Mouse (Mus musculus) effector memory CD4-positive, alpha-beta T cell, adult 7 months (primary cell): ENCODE results near the gene Ubqln1. TPM values are rescaled to one million over a fixed set of nuclear protein-coding genes. Genes with fewer than 3 reads are reported as not detected.

Experiments used
- polyA plus RNA-seq: library from polyadenylated mRNA; unstranded; fragments of 100-300 nt; shearing (Covaris generic); gene quantifications from one replicate; pipeline ENCODE4 v1.2.1, GENCODE M21; 2017

Ubqln1 gene
- polyA plus RNA-seq = 138 TPM

DNA sequence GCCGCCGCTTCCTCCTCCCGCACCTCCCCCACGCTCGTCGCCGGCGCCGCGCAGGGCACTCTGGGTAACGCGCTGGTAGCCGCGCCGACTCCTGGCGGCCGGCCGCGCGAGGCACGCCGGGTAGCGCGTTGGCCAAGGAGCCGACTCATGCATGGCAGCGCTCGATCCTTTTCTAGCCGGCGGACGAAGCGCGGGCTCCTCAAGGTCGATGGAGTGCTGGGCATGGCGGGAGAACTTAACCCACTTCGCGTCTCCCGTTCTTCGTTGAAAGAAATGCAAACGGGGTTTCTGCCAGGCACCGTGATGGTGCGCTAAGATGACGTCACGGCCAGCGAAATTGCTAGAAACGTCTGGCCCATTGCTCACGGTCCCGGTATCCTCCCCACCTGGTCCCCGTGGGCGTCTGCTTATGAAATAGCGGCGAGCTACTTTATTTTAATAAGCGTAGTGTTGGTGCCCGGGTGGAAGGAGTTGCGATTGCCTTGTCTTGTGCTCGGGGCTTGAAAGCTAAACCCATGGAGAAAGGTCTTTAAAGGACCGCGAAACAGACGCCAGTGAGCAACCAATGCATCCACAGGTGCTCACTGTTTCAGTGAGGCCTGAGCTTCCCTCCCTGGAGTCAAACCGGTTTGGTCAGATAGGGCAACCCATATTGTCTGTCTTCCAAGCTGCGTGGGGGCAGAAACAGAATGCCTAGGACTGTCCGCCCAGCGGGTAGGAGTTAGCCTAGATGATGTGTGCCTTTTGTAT, at the start of gene Ubqln1:
Gene Ubqln1, minus strand, starts transcription at position 62 of the 750 bp plus-strand sequence.

DNA sequence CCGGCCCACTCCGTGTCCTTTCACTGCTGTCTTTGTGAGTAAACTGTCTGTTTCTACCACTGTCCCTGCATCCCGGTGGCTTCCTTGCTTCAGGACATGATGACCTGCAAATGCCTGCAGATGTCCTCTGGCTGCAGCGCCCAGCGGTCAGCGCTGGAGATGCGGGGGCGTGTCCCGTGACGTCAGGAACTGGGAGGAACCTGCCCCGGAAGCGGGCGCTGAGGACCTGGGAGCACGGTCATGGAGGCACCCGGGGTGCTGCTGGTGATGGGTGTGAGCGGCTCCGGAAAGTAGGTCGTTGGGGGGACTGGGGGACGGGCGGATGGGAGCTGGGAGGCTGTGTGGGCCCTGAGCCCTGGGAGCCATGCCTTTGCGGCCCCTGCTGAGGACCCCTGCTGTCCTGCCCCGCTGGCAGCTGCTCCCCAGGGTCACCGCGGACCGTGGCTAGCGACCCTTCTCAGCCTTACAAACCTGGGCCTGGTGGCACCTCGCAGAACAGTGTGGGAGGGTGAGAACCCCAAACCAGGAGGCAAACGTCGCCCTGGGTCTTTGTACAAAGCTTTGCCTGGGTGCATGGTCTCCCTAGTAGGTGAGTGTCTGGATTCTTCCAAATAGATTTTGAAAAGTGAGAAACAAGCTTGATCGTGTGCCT, 57.9 kb downstream of the Ubqln1 start, which contains the start of gene Idnk:
Gene Idnk, plus strand, starts transcription at position 203 of the 652 bp plus-strand sequence.

DNA sequence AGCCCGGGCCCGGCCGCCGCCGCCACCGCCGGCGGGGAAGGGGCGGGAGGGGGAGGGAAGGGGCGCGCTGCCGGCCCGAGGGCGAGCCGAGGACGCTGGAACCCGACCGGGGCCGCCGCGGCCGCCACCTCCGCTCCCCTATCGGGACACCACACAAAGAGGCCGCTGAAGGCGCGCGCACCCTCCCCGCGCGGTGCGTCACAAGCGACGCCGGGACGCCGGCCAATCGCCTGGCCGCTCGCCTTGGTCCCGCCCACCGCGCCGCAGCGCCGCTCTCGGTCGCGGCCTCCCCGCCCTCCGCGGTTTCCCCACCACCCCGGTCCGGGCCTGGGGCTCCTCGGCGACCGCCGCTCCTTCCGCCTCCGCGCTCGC, 87.1 kb downstream of the Ubqln1 start, which contains the start of gene Hnrnpa0:
Gene Hnrnpa0, minus strand, starts transcription at position 161 of the 372 bp plus-strand sequence.

Other genes starting within 250 kb of the Ubqln1 start
- 1.6 TPM for gene Klhl3, start 102.1 kb downstream of the Ubqln1 start, polyA plus RNA-seq
- gene Hnrnpa0, start 87.1 kb downstream of the Ubqln1 start, polyA plus RNA-seq = 73.0 TPM
- 140 TPM for gene Idnk, start 58.0 kb downstream of the Ubqln1 start, polyA plus RNA-seq
- 1.3 TPM for gene Gkap1, start 60.0 kb upstream of the Ubqln1 start, polyA plus RNA-seq
- gene Kif27, start 143.5 kb upstream of the Ubqln1 start, polyA plus RNA-seq = 0.48 TPM
- gene 2210016F16Rik, start 169.6 kb upstream of the Ubqln1 start, polyA plus RNA-seq = 13.1 TPM
- gene Rmi1, start 186.6 kb upstream of the Ubqln1 start, polyA plus RNA-seq = 35.0 TPM
- gene Hnrnpk, start 187.7 kb upstream of the Ubqln1 start, polyA plus RNA-seq = 1,674 TPM